Mouse (Mus musculus): ENCODE measurements around the gene Cfd. TPM values are rescaled to one million over a fixed set of nuclear protein-coding genes. Genes with fewer than 3 reads are reported as not detected.

The Cfd gene
- polyA plus RNA-seq, 1 experiment from 2014 or later, result not detected

DNA sequence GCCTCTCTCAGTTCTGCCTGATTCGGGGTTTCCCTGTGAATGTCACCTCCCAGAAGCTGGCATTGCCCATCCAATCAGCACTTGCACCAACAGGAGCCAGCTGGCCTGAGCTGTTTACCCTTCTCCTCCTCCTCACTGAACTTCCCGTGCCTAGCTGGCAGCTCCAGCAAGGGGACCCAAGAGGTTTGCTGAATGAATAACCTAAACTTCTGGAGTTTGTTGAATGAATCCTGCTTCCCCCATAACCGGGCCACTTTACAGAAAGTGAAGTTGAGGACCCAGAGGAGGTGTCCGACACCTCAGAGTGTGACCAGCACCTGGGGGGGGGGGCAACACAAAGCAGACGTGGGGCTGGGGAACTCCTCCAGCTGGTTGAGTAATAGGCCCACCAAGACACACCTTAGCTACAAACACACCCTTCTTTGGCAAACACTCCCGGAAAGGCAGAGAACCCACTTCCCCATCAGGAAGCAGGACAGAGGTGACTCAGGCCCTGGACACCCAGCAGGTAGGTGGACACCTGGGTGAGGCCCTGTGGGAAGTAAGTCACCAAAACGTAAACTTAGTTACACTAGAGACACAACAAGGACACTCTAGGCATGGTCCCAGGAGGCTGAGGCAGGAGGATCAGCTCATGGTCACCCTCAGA lies 24.4 kb downstream of the Cfd start:
- Histone ChIP-seq H3K9ac (0 out of 2 replicates have a peak overlapping the region, but pooled peaks have one; percentile 7), H3K4me3 (no peak overlapping the region), H3K4me1 (peaks cover 46% of the 10 kb centered on the region)

DNA sequence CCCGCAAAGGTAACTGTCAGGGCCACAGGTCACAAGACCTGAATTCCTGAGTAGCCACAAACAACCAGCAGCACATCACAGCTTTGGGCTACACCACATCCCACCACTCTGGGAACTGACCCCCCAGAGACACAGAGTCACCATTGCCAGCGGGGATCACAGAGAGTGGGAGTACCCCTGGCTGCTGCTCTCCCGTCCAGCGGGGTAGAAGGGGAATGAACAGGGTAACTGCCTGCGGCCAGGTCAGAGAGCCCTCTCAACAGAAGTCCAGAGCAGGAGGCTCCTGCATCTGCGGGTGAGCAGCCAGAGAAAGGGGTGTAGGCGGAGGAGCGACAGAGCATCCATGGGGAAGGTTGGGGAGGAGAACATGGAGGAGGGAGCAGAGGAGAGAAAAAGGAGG lies 25.4 kb downstream of the Cfd start:
- Histone ChIP-seq H3K27ac (peak overlapping the region; percentile 84; the same call in 1 of the 2 replicates), H3K4me1 (peaks cover 53% of the 10 kb centered on the region), H3K9me3 (no peaks in the 10 kb centered on the region), H3K4me3 (peak overlapping the region; percentile 82), H3K9ac (peak overlapping the region; percentile 96), H3K4me2 (peak overlapping the region; percentile 84), H3K27me3 (peaks cover 38% of the 10 kb centered on the region), H3K36me3 (peaks cover 22% of the 10 kb centered on the region)
- 8% methylated on average over 8 of the region's 8 CpGs for WGBS
- no peak for ATAC-seq (ENCODE audit: insufficient number of reproducible peaks, low FRiP score, low TSS enrichment, low read depth)

More for the DNA sequence above, 24.4 kb downstream of the Cfd start:
- Histone ChIP-seq H3K36me3 (peaks cover 30% of the 10 kb centered on the region), H3K27me3 (peaks cover 28% of the 10 kb centered on the region), H3K4me2 (peak overlapping the region; percentile 84; the same call in 1 of the 2 replicates), H3K27ac (peak overlapping the region; percentile 30; the same call in 1 of the 2 replicates), H3K9me3 (no peaks in the 10 kb centered on the region)
- ATAC-seq (ENCODE audit: insufficient number of reproducible peaks, low FRiP score, low TSS enrichment, low read depth), result no peak
- WGBS, result 60% methylated on average over 7 of the region's 7 CpGs

DNA sequence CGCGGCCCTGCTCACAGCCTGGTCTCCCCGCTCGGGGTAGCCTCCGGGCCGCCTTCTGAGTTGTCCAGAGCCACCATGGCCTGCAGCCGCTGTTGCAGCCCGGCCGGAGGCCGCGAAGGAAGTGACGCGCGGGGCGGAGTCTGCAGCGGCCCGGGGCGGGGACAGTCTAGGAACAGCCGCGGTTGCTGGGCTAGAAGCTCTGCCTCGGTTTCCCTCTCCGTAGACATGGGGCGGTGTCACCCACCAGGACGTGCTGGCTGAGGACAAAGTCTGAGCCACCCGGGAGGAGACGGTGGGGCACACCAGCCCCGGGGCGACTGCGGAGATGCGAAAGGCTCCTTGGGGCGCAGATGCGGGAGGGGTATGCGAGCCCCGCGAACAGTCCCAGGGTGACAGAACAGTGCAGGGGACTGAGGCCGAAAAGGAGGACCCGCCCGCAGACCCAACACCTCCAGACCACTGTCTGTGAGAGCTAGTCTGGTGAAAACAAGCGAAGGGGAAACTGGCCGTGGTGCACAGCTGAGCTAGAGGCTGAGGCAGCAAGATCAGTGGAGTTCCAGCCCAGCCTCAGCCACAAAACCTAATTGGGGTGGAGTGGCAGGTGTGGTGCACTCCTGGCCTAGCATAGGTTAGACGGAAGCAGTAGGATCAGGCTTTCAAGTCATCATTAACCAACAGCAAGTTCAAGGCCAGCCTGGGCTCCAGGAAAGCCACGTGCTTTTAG lies 26.3 kb downstream of the Cfd start, which contains the start of gene Kiss1r:
Gene Kiss1r (plus strand): TSS at position 164 of the 724 bp plus-strand sequence.
- peak; percentile 74 for ATAC-seq (ENCODE audit: insufficient number of reproducible peaks, low FRiP score, low TSS enrichment, low read depth)
- peaks cover 61% of the 10 kb centered on the region for H3K4me1 ChIP-seq
- H3K27ac ChIP-seq, result peak within 1 kb of the TSS; percentile 84
- H3K36me3 ChIP-seq, result peaks cover 13% of the 10 kb centered on the region
- H3K4me2 ChIP-seq, result peak within 1 kb of the TSS; percentile 84
- 2% methylated on average over 42 of the region's 42 CpGs for WGBS
- H3K9me3 ChIP-seq, result no peaks in the 10 kb centered on the region
- peak within 1 kb of the TSS; percentile 96 for H3K9ac ChIP-seq
- peaks cover 46% of the 10 kb centered on the region for H3K27me3 ChIP-seq
- peak within 1 kb of the TSS; percentile 82 for H3K4me3 ChIP-seq

- H3K4me2 ChIP-seq, result peak overlapping the region; percentile 84
- no peaks in the 10 kb centered on the region for H3K9me3 ChIP-seq
- H3K27ac ChIP-seq, result no peak overlapping the region
- 68% methylated on average over 5 of the region's 5 CpGs for WGBS
- peak overlapping the region; percentile 82 for H3K4me3 ChIP-seq
- peaks cover 8% of the 10 kb centered on the region for H3K36me3 ChIP-seq
- ATAC-seq (ENCODE audit: insufficient number of reproducible peaks, low FRiP score, low TSS enrichment, low read depth), result no peak
- peaks cover 53% of the 10 kb centered on the region for H3K27me3 ChIP-seq
- peaks cover 61% of the 10 kb centered on the region for H3K4me1 ChIP-seq
- H3K9ac ChIP-seq, result peak overlapping the region; percentile 96; the same call in 1 of the 2 replicates
Measured at GRCm38 (mm10) chr10:79917532-79918100, 27.0 kb downstream of the Cfd start.

DNA sequence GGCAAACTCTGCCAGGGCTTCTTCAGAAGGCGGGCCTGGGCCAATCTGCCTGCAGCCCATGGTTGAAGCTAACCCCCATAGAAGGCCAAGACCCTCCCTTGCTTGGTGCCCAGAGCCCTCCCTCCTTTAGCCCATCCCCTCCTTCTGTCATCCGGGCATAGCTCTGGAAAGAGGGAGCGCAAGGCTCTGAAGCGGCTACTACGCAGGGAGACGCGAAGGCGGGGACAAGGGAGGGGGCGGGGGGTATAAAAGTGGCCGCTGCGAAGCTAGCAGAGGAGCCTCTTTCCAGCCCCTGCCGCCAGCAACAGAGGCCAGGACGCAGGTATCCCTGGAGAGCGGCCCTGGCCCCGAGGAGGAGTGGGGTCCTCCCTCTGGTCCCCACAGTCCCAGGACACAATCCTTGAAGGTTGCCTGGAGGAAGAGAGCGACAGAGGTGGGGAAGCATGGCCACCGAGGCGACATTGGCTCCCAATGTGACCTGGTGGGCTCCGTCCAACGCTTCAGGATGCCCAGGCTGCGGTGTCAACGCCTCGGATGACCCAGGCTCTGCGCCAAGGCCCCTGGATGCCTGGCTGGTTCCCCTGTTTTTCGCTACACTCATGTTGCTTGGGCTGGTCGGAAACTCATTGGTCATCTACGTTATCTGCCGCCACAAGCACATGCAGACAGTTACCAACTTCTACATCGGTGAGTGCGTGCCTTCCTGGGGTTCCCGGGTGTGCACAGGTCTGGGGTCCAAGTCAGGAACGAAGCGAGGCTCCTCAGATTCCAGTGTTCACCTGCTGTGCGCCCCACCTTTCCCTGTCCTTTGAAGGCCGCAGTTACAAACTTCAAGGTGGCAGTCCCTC lies 27.8 kb downstream of the Cfd start:
- Histone ChIP-seq H3K4me2 (peak overlapping the region; percentile 32), H3K9ac (no peak overlapping the region), H3K27me3 (peaks cover 61% of the 10 kb centered on the region), H3K27ac (no peak overlapping the region), H3K4me3 (peak overlapping the region; percentile 23), H3K9me3 (no peaks in the 10 kb centered on the region), H3K4me1 (peaks cover 61% of the 10 kb centered on the region), H3K36me3 (peaks cover under 1% of the 10 kb centered on the region)
- no peak for ATAC-seq (ENCODE audit: insufficient number of reproducible peaks, low FRiP score, low TSS enrichment, low read depth)
- WGBS, result 10% methylated on average over 35 of the region's 35 CpGs

- Histone ChIP-seq H3K27me3 (peaks cover 65% of the 10 kb centered on the region), H3K4me1 (peaks cover 54% of the 10 kb centered on the region), H3K4me2 (peak overlapping the region; percentile 19), H3K9me3 (no peaks in the 10 kb centered on the region), H3K9ac (no peak overlapping the region), H3K27ac (no peak overlapping the region), H3K4me3 (peak overlapping the region; percentile 20), H3K36me3 (no peaks in the 10 kb centered on the region)
- 4% methylated on average over 20 of the region's 21 CpGs for WGBS
- no peak for ATAC-seq (ENCODE audit: insufficient number of reproducible peaks, low FRiP score, low TSS enrichment, low read depth)
Measured at GRCm38 (mm10) chr10:79919251-79919849, 28.7 kb downstream of the Cfd start.

GRCm38 (mm10) chr10:79920056-79920890 lies 29.6 kb downstream of the Cfd start:
- 24% methylated on average over 26 of the region's 26 CpGs for WGBS
- Histone ChIP-seq H3K27me3 (peaks cover 65% of the 10 kb centered on the region), H3K9ac (no peak overlapping the region), H3K27ac (no peak overlapping the region), H3K36me3 (no peaks in the 10 kb centered on the region), H3K4me2 (peak overlapping the region; percentile 42), H3K4me1 (peaks cover 50% of the 10 kb centered on the region), H3K4me3 (peak overlapping the region; percentile 29), H3K9me3 (no peaks in the 10 kb centered on the region)
- 0 out of 2 replicates have a peak, but pooled peaks have one; percentile 10 for ATAC-seq (ENCODE audit: insufficient number of reproducible peaks, low FRiP score, low TSS enrichment, low read depth)

DNA sequence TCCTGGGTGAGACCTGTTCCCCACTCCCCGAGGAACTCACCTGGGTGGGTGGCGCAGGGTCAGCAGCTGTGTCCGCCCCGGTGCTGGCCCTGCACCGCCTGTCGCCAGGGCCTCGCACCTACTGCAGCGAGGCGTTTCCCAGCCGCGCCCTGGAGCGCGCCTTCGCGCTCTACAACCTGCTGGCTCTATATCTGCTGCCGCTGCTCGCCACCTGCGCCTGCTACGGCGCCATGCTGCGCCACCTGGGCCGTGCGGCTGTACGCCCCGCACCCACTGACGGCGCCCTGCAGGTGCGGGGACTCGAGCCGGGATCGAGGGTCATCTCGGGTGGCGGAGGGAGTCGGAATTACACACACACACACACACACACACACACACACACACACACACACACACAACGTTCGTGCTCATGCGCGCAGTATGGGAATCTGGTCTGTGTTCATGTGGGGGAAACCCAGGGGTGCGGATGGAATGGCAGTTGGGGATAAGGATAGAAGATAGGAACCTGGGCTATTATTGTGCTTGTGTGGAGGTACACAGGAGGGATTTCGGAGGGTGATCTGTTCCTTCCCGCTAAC lies 30.4 kb downstream of the Cfd start, which contains the start of gene R3hdm4:
Gene R3hdm4 (minus strand): TSS at position 251 of the 578 bp plus-strand sequence.
- peak within 1 kb of the TSS; percentile 42 for H3K4me2 ChIP-seq
- no peak for ATAC-seq (ENCODE audit: insufficient number of reproducible peaks, low FRiP score, low TSS enrichment, low read depth)
- H3K36me3 ChIP-seq, result no peaks in the 10 kb centered on the region
- peak within 1 kb of the TSS; percentile 29 for H3K4me3 ChIP-seq
- H3K4me1 ChIP-seq, result peaks cover 50% of the 10 kb centered on the region
- no peak within 1 kb of the TSS for H3K27ac ChIP-seq
- H3K9ac ChIP-seq, result no peak within 1 kb of the TSS
- H3K9me3 ChIP-seq, result no peaks in the 10 kb centered on the region
- H3K27me3 ChIP-seq, result peaks cover 65% of the 10 kb centered on the region
- 3% methylated on average over 39 of the region's 41 CpGs for WGBS

GRCm38 (mm10) chr10:79921572-79921971 lies 30.9 kb downstream of the Cfd start:
- peaks cover 65% of the 10 kb centered on the region for H3K27me3 ChIP-seq
- 3% methylated on average over 34 of the region's 34 CpGs for WGBS
- H3K9me3 ChIP-seq, result no peaks in the 10 kb centered on the region
- peak overlapping the region; percentile 42 for H3K4me2 ChIP-seq
- H3K36me3 ChIP-seq, result no peaks in the 10 kb centered on the region
- no peak for ATAC-seq (ENCODE audit: insufficient number of reproducible peaks, low FRiP score, low TSS enrichment, low read depth)
- no peak overlapping the region for H3K27ac ChIP-seq
- H3K9ac ChIP-seq, result no peak overlapping the region
- H3K4me3 ChIP-seq, result peak overlapping the region; percentile 29
- H3K4me1 ChIP-seq, result peaks cover 53% of the 10 kb centered on the region
